Mouse (Mus musculus): ENCODE results near the gene Mme. TPM values are rescaled to one million over a fixed set of nuclear protein-coding genes. Genes with fewer than 3 reads are reported as not detected.

Gene Mme
- polyA plus RNA-seq, 1 experiment = 0.23 TPM

DNA sequence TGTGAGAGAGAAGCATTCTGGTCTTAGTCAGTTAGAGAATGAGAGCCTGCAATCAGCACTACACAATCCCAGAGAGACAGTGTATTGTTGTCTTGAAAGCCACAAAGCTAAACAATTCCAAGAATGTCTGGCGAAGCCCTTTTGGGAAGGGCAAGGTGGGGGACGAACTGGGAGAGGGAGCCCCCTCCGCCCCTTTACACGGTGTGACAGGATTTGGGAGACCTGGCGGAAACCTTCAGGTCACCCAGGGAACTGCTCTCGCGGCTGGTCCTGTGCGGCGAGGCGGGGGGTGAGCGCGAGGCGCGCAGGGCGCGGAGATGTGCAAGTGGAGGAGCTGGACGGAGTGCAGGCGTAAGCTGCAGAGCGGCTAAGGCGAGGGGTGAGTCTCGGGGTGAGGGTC lies 53.9 kb downstream of the Mme start:
- TF ChIP-seq CTCF (IDR thresholded peaks at IDR 0.05; ENCODE audit: low read depth, low read length) (no peak), POLR2A (IDR thresholded peaks at IDR 0.05; ENCODE audit: borderline replicate concordance, low read depth, low read length) (no peak)

DNA sequence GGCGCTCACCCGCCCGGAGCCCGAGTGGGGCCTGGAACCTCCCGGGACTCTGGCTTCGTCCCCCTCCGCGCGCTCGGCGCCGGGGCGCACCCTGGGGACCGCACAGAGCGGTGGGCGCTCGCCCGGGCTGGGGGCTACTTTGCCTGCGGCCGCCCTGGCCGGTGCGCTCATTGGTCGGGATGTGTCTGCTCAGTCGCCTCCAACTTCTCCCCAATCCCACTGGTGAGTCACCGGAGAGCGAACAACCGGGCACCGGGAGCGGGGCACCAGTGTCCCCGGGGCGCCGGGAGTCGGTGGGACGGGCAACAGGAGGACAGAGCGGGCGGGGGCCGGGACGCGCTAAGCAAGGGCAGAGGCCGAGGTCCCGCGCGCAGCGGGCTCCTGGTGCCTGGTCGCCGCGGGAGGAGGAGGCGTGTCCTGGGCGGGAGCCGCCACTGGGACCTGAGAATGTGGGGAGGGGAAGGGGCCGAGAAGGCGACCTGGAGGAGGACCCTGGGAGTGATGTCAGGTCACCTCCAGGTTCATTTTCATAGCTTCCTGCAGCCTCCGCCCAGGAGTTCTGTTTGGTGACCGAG lies 54.4 kb downstream of the Mme start:
- Histone ChIP-seq H3K4me3 (ENCODE audit: insufficient read depth, low read length) (no peak overlapping the region), H3K27ac (ENCODE audit: insufficient read depth, low read depth, low read length) (no peak overlapping the region), H3K4me1 (ENCODE audit: control insufficient read depth, insufficient read depth, low read length) (no peaks in the 10 kb centered on the region)
- TF ChIP-seq POLR2A (IDR thresholded peaks at IDR 0.05; ENCODE audit: borderline replicate concordance, low read depth, low read length) (no peak), CTCF (IDR thresholded peaks at IDR 0.05; ENCODE audit: low read depth, low read length) (no peak)

More for the DNA sequence above, 53.9 kb downstream of the Mme start:
- Histone ChIP-seq H3K27ac (ENCODE audit: insufficient read depth, low read depth, low read length) (no peak overlapping the region), H3K4me3 (ENCODE audit: insufficient read depth, low read length) (no peak overlapping the region), H3K4me1 (ENCODE audit: control insufficient read depth, insufficient read depth, low read length) (no peaks in the 10 kb centered on the region)

DNA sequence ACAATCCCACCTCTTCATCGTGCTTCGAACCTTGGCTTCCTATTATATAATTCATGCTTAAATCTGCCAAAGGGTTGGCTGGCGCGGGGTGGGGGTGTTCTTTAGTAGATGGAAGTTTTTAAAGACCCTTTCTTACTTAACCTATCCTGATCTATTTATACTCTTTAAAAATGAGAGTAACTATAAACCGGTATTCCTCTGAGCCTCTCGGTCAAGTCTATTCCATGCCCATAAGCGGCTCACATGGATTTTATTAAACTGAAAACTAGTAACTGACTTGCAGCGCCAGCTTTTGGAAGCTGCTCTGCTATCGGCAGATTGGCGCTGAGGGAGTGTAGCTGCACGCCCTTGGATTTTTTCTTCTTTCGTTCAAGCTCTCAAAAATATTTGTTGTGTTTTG lies 55.1 kb downstream of the Mme start:
- H3K4me3 ChIP-seq (ENCODE audit: insufficient read depth, low read length) = no peak overlapping the region

DNA sequence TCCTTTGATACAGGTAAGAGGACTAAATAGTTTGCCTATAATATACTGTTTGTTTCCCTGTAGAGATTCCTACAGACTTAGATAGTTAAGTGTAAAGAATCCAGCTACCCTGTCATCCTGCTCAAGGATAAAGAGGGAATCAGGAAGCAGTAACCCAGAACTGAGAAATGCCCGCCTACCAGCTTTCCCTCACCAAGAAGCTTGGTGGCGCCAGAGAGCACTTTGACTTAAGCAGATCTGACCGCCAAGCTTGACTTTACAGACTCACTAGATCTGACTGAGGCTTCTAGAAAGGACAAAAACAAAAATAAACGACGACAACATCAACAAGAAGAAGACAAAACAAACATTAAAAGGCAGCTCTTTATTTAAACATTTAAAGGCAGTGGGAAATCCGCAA lies 56.5 kb downstream of the Mme start:
- TF ChIP-seq POLR2A (IDR thresholded peaks at IDR 0.05; ENCODE audit: borderline replicate concordance, low read depth, low read length) (no peak), CTCF (IDR thresholded peaks at IDR 0.05; ENCODE audit: low read depth, low read length) (peak; percentile 26; the same call in 1 of the 2 replicates)
- H3K4me3 ChIP-seq (ENCODE audit: insufficient read depth, low read length) = no peak overlapping the region
- no peak overlapping the region for H3K27ac ChIP-seq (ENCODE audit: insufficient read depth, low read depth, low read length)
- no peaks in the 10 kb centered on the region for H3K4me1 ChIP-seq (ENCODE audit: control insufficient read depth, insufficient read depth, low read length)

More for the DNA sequence above, 55.1 kb downstream of the Mme start:
- no peaks in the 10 kb centered on the region for H3K4me1 ChIP-seq (ENCODE audit: control insufficient read depth, insufficient read depth, low read length)
- TF ChIP-seq POLR2A (IDR thresholded peaks at IDR 0.05; ENCODE audit: borderline replicate concordance, low read depth, low read length) = no peak
- TF ChIP-seq CTCF (IDR thresholded peaks at IDR 0.05; ENCODE audit: low read depth, low read length) = no peak
- no peak overlapping the region for H3K27ac ChIP-seq (ENCODE audit: insufficient read depth, low read depth, low read length)

DNA sequence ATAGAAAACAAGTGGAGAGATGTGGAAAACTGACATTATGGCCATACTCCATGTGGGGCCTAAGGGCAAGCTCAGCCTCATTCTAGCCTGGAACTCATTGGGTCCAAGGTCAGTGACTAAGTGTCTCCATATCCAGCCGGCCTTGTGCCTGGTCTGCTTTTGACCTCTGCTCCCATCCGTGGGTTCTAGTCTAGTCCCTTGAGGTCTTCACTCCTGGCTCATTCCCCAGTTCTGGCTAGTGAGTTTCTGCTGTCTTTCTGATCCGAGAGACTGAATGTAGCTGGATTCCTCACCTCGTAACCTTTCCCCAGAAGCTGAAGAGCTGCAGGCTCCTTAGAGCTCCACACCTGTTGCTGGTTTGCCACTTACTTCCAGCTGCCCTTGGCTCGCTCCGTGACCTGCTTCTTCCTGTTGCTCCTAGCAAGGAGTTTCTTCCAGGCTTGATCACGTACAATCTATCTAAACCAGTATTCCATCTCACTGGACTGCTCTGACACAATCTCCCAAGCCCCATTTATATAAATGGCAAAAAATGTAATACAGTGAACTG lies 73.9 kb downstream of the Mme start:
- H3K4me1 ChIP-seq (ENCODE audit: control insufficient read depth, insufficient read depth, low read length) = no peaks in the 10 kb centered on the region
- no peak overlapping the region for H3K27ac ChIP-seq (ENCODE audit: insufficient read depth, low read depth, low read length)
- no peak for TF ChIP-seq CTCF (IDR thresholded peaks at IDR 0.05; ENCODE audit: low read depth, low read length)
- no peak overlapping the region for H3K4me3 ChIP-seq (ENCODE audit: insufficient read depth, low read length)

DNA sequence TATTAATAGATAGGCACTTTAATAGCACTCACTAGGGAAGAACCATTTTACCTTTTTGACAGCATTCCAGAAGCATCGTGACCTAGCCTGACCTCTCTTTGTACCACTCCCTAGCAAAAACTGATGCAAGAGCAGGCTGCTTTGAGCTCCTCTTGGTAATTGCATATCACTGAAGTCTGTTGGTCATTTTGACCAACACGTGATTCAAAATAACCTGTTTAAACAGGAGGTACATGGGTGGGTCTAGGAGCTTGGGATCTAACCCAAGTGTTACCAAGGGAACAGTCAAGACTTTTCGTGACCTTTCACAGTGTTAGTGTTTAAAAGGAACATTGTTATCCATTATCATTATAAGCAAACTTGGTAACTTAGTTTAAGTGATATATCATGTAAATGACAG lies 76.2 kb downstream of the Mme start:
- Histone ChIP-seq H3K4me1 (ENCODE audit: control insufficient read depth, insufficient read depth, low read length) (no peaks in the 10 kb centered on the region), H3K27ac (ENCODE audit: insufficient read depth, low read depth, low read length) (no peak overlapping the region), H3K4me3 (ENCODE audit: insufficient read depth, low read length) (no peak overlapping the region)
- no peak for TF ChIP-seq POLR2A (IDR thresholded peaks at IDR 0.05; ENCODE audit: borderline replicate concordance, low read depth, low read length)
- no peak for TF ChIP-seq CTCF (IDR thresholded peaks at IDR 0.05; ENCODE audit: low read depth, low read length)

DNA sequence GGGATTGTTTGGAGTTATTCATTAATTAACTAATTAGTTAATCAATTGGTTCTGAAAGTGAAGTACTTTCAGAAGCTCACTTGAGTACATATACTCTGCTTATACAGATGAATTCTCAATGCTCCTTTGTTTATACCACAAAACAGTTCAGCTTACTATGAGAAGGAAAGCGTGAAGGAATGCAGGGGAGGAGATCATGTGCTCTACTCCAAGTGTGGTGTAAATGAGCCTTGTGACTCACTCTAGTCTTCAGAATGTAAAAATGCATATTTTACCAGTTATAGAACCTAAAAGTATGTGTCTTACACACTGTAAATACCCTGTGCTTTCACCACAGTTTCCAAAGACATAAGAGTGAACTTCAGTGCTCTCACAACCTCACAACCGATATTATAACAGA lies 84.3 kb downstream of the Mme start:
- no peak overlapping the region for H3K27ac ChIP-seq (ENCODE audit: insufficient read depth, low read depth, low read length)
- H3K4me1 ChIP-seq (ENCODE audit: control insufficient read depth, insufficient read depth, low read length) = no peaks in the 10 kb centered on the region
- H3K4me3 ChIP-seq (ENCODE audit: insufficient read depth, low read length) = no peak overlapping the region
- TF ChIP-seq POLR2A (IDR thresholded peaks at IDR 0.05; ENCODE audit: borderline replicate concordance, low read depth, low read length) (no peak), CTCF (IDR thresholded peaks at IDR 0.05; ENCODE audit: low read depth, low read length) (no peak)

DNA sequence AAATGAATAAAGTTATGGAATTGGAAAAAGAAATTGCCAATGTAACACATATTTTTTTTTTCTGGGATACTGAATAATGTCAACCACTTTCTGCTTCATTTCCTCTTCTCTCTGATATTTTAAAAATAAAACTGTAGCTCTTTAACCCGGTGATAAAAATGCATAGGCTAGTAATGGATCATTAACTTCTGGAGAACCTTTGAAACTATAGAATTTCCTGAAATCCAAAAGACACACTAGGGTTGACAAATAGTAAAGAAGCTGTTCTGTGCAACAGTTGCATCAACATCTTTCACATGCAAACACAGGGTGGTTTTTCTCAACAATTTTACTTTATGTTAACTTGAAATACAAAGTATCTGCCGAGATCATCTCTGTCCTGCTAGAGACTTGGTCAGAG lies 98.8 kb downstream of the Mme start:
- H3K27ac ChIP-seq (ENCODE audit: insufficient read depth, low read depth, low read length) = no peak overlapping the region
- H3K4me1 ChIP-seq (ENCODE audit: control insufficient read depth, insufficient read depth, low read length) = no peaks in the 10 kb centered on the region
- no peak overlapping the region for H3K4me3 ChIP-seq (ENCODE audit: insufficient read depth, low read length)
- no peak for TF ChIP-seq CTCF (IDR thresholded peaks at IDR 0.05; ENCODE audit: low read depth, low read length)
- TF ChIP-seq POLR2A (IDR thresholded peaks at IDR 0.05; ENCODE audit: borderline replicate concordance, low read depth, low read length) = no peak

DNA sequence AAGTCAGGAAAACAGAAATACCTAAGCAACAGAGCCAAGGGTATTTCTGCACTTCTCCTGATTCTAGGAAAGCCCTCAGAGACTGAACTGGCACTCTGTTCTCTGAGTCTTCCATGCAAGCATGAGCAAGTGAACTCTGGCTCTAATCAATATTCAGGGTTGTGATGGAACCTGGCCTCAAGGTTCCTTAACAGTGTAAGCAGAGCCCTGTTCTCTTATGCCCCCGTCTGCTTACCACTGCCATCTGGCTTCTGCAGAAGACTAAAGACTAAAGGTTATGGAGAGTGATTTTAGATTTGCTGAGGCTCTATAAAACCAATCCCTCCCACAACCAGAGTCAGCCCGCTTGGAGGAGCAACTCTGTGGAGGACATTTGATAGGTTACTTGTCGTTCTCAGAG lies 99.2 kb downstream of the Mme start:
- TF ChIP-seq CTCF (IDR thresholded peaks at IDR 0.05; ENCODE audit: low read depth, low read length) (no peak), POLR2A (IDR thresholded peaks at IDR 0.05; ENCODE audit: borderline replicate concordance, low read depth, low read length) (no peak)
- no peaks in the 10 kb centered on the region for H3K4me1 ChIP-seq (ENCODE audit: control insufficient read depth, insufficient read depth, low read length)
- H3K4me3 ChIP-seq (ENCODE audit: insufficient read depth, low read length) = no peak overlapping the region
- no peak overlapping the region for H3K27ac ChIP-seq (ENCODE audit: insufficient read depth, low read depth, low read length)

DNA sequence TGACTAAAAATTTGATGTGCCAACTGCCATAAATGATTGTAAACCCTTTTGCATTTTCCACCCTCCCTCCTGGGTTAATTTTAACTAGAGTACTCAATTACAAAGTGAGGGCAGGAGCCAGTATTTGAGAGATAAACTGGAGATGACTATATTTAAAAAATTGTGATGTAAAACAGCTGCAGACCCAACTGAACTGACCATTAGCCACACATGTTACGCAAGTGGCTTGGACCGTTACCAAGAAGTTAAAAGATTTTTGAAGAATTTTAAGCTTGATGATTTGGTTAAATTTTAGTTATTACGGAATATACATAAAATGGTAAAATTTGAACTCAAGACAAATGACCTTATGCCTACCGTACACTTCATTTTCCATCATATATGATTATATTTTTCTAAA lies 100.1 kb downstream of the Mme start:
- no peak overlapping the region for H3K27ac ChIP-seq (ENCODE audit: insufficient read depth, low read depth, low read length)
- TF ChIP-seq CTCF (IDR thresholded peaks at IDR 0.05; ENCODE audit: low read depth, low read length) (no peak), POLR2A (IDR thresholded peaks at IDR 0.05; ENCODE audit: borderline replicate concordance, low read depth, low read length) (no peak)
- no peak overlapping the region for H3K4me3 ChIP-seq (ENCODE audit: insufficient read depth, low read length)
- H3K4me1 ChIP-seq (ENCODE audit: control insufficient read depth, insufficient read depth, low read length) = no peaks in the 10 kb centered on the region
